Mouse (Mus musculus) small intestine, adult 2 months (tissue): ENCODE data around the gene Cacna2d3.

Experiments used
- CTCF ChIP-seq: fragments of 200-500 bp; IDR thresholded peaks from 2 replicates; pipeline ENCODE4 v1.5.1; 2012; ENCODE audit warnings: low read depth, mild to moderate bottlenecking, control low read depth, inconsistent platforms, low read length, moderate library complexity, mixed read lengths; ENCODE audit not compliant: insufficient replicate concordance, insufficient read length; ENCODE audit errors: extremely low read depth
- POLR2A ChIP-seq: fragments of 200-500 bp; IDR thresholded peaks from 2 replicates; pipeline ENCODE4 v1.6.1; 2012; ENCODE audit warnings: low read depth, mild to moderate bottlenecking, control low read depth, inconsistent platforms, low read length, moderate library complexity

- TF ChIP-seq CTCF (no peak), POLR2A (no peak)
Measured at GRCm38 (mm10) chr14:29030519-29030918, 691.1 kb downstream of the Cacna2d3 start.
